In the genomic region with DNA sequence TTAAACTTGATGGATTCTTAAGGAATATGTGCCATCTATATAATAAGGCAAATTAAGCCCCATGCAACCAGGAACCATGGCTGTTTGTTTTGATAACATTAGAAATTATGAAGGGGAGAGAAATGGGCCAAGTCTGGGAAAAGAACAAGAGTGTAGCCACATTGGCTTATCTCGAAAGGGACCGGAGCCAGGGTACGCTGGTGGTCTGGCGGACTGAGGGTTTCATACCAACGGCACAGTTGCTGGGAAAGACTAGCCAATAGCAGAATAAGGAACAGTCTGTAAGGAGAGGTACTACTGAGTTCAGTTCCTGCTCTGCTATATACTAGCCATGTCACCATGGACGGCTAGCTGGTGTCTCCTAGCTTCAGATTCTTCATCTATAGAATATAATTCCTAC, we compare ENCODE assay signal across 15 mouse cellular contexts.
DNase-seq lines count a peak whose midpoint lies in the region; ATAC-seq and TF ChIP-seq lines count a peak whose summit lies in the region.
"Had no signal": no experiment of that assay in that cellular context is flagged by ENCODE, and none has a peak within 500 bp of the region (broad histone marks: within the 10 kb centered on the region; RNA-seq: fewer than 3 reads in every experiment).

No protein-coding gene starts in this region.

- no peak overlapping the region for H3K4me2 ChIP-seq in limb, embryonic 15.5 days
- no peak overlapping the region for H3K4me2 ChIP-seq in stomach, embryonic 16.5 days (ENCODE audit: low read depth, low read length)
- no peak overlapping the region for H3K4me2 ChIP-seq in midbrain, embryonic 16.5 days (ENCODE audit: low read length)
- H3K4me2 ChIP-seq: forebrain, embryonic 15.5 days; hindbrain, embryonic 12.5 days; liver, embryonic 13.5 days; neural tube, embryonic 13.5 days had no signal

- H3K4me1 ChIP-seq in heart, adult 2 months (ENCODE audit: control insufficient read depth, insufficient read depth, low read length) = peaks cover 8% of the 10 kb centered on the region
- H3K4me1 ChIP-seq in limb, embryonic 15.5 days = no peaks in the 10 kb centered on the region
- H3K4me1 ChIP-seq in limb, embryonic 10.5 days = peaks cover 22% of the 10 kb centered on the region
- peaks cover 4% of the 10 kb centered on the region; the same call in 1 of the 2 replicates for H3K4me1 ChIP-seq in stomach, embryonic 16.5 days (ENCODE audit: control insufficient read depth, insufficient read depth, low read length)
- H3K4me1 ChIP-seq in midbrain, embryonic 16.5 days (ENCODE audit: control insufficient read depth, insufficient read depth, low read length) = no peaks in the 10 kb centered on the region
- H3K4me1 ChIP-seq: liver, embryonic 13.5 days had no signal

- no peak overlapping the region for H3K4me3 ChIP-seq in heart, adult 2 months
- no peak overlapping the region for H3K4me3 ChIP-seq in limb, embryonic 15.5 days
- H3K4me3 ChIP-seq in limb, embryonic 10.5 days = no peak overlapping the region
- no peak overlapping the region for H3K4me3 ChIP-seq in stomach, embryonic 16.5 days (replicated peaks; ENCODE audit: low read length)
- H3K4me3 ChIP-seq in midbrain, embryonic 16.5 days (ENCODE audit: low read depth, low read length) = no peak overlapping the region
- H3K4me3 ChIP-seq: forebrain, embryonic 15.5 days; hindbrain, embryonic 12.5 days; liver, embryonic 13.5 days; neural tube, embryonic 13.5 days had no signal

- intact Hi-C loops in heart, adult 2 months (cut with DNase I) = no loop called here

- TF ChIP-seq EP300 in heart, adult 2 months (IDR thresholded peaks at IDR 0.05; ENCODE audit: insufficient read depth, low read depth, low read length) = no peak

- H3K9ac ChIP-seq in heart, adult 2 months (ENCODE audit: low read depth, low read length) = no peak overlapping the region
- H3K9ac ChIP-seq in limb, embryonic 15.5 days = no peak overlapping the region
- H3K9ac ChIP-seq in stomach, embryonic 16.5 days (ENCODE audit: low read length) = no peak overlapping the region
- no peak overlapping the region for H3K9ac ChIP-seq in midbrain, embryonic 16.5 days (ENCODE audit: low read depth, low read length)
- H3K9ac ChIP-seq: forebrain, embryonic 15.5 days; hindbrain, embryonic 12.5 days; liver, embryonic 13.5 days; neural tube, embryonic 13.5 days had no signal

- no peaks in the 10 kb centered on the region; the same call in 1 of the 2 replicates for H3K36me3 ChIP-seq in heart, adult 2 months (ENCODE audit: control insufficient read depth, insufficient read depth, low read length)
- no peaks in the 10 kb centered on the region for H3K36me3 ChIP-seq in limb, embryonic 15.5 days
- no peaks in the 10 kb centered on the region for H3K36me3 ChIP-seq in limb, embryonic 10.5 days
- no peaks in the 10 kb centered on the region for H3K36me3 ChIP-seq in stomach, embryonic 16.5 days (ENCODE audit: control insufficient read depth, insufficient read depth, low read length)
- H3K36me3 ChIP-seq in midbrain, embryonic 16.5 days (ENCODE audit: control insufficient read depth, insufficient read depth, low read length) = no peaks in the 10 kb centered on the region
- H3K36me3 ChIP-seq: forebrain, embryonic 15.5 days; hindbrain, embryonic 12.5 days; liver, embryonic 13.5 days; neural tube, embryonic 13.5 days had no signal

- no peaks in the 10 kb centered on the region for H3K27me3 ChIP-seq in heart, adult 2 months (ENCODE audit: control insufficient read depth, insufficient read depth, low read length)
- H3K27me3 ChIP-seq in limb, embryonic 15.5 days = no peaks in the 10 kb centered on the region
- H3K27me3 ChIP-seq in limb, embryonic 10.5 days (ENCODE audit: low read depth, poor library complexity, severe bottlenecking) = no peaks in the 10 kb centered on the region
- H3K27me3 ChIP-seq in stomach, embryonic 16.5 days (ENCODE audit: control insufficient read depth, insufficient read depth, low read length) = no peaks in the 10 kb centered on the region
- H3K27me3 ChIP-seq in midbrain, embryonic 16.5 days (ENCODE audit: control insufficient read depth, insufficient read depth, low read depth, low read length) = no peaks in the 10 kb centered on the region
- H3K27me3 ChIP-seq: forebrain, embryonic 15.5 days; hindbrain, embryonic 12.5 days; liver, embryonic 13.5 days; neural tube, embryonic 13.5 days had no signal

- no peaks in the 10 kb centered on the region for H3K79me2 ChIP-seq in heart, adult 2 months (replicated peaks; ENCODE audit: control insufficient read depth, insufficient read depth, low read length)

- no peaks in the 10 kb centered on the region for H3K9me3 ChIP-seq in limb, embryonic 15.5 days
- H3K9me3 ChIP-seq in limb, embryonic 10.5 days (replicated peaks) = no peaks in the 10 kb centered on the region
- no peaks in the 10 kb centered on the region for H3K9me3 ChIP-seq in stomach, embryonic 16.5 days (replicated peaks; ENCODE audit: control insufficient read depth, low read length)
- H3K9me3 ChIP-seq in midbrain, embryonic 16.5 days (replicated peaks; ENCODE audit: control insufficient read depth, low read length, poor library complexity, severe bottlenecking) = no peaks in the 10 kb centered on the region
- H3K9me3 ChIP-seq: forebrain, embryonic 15.5 days; hindbrain, embryonic 12.5 days; liver, embryonic 13.5 days; neural tube, embryonic 13.5 days had no signal

- peak overlapping the region; percentile 41 for H3K27ac ChIP-seq in heart, adult 2 months
- H3K27ac ChIP-seq in limb, embryonic 15.5 days = 0 out of 2 replicates have a peak overlapping the region, but pooled peaks have one; percentile 22
- H3K27ac ChIP-seq in limb, embryonic 10.5 days = no peak overlapping the region
- peak overlapping the region; percentile 16; the same call in 1 of the 2 replicates for H3K27ac ChIP-seq in stomach, embryonic 16.5 days (ENCODE audit: low read length)
- H3K27ac ChIP-seq in midbrain, embryonic 16.5 days (ENCODE audit: low read length) = no peak overlapping the region
- H3K27ac ChIP-seq: forebrain, embryonic 15.5 days; hindbrain, embryonic 12.5 days; liver, embryonic 13.5 days had no signal

- TF ChIP-seq POLR2A in heart, adult 2 months (IDR thresholded peaks at IDR 0.05; ENCODE audit: insufficient read depth, low read depth, low read length) = no peak

- no peak for DNase-seq in heart, adult 2 months
- DNase-seq in heart, adult 11 months = no peak
- DNase-seq in limb, embryonic 10.5 days (ENCODE audit: low spot score) = no peak
- DNase-seq in heart, postnatal 4 days = peak; percentile 30
- DNase-seq in urinary bladder, postnatal 25 days (ENCODE audit: low spot score) = no peak
- DNase-seq: cerebellum, adult 9-11 months; liver, embryonic 13.5 days; midbrain, embryonic 14.5 days; thymus, adult 18-20 months had no signal

- no peak for TF ChIP-seq CTCF in heart, adult 2 months (IDR thresholded peaks at IDR 0.05)

- 53% methylated on average over 6 of the region's 6 CpGs for WGBS in heart, adult 2 months
- 78% methylated on average over 6 of the region's 6 CpGs for WGBS in limb, embryonic 15.5 days
- 91% methylated on average over 6 of the region's 6 CpGs for WGBS in limb, embryonic 10.5 days
- WGBS in stomach, embryonic 16.5 days = 71% methylated on average over 6 of the region's 6 CpGs
- 90% methylated on average over 6 of the region's 6 CpGs for WGBS in midbrain, embryonic 16.5 days

- no peak for ATAC-seq in limb, embryonic 15.5 days (ENCODE audit: insufficient number of reproducible peaks, low FRiP score, low TSS enrichment, low read depth)
- ATAC-seq in stomach, embryonic 16.5 days (ENCODE audit: insufficient read depth, low FRiP score) = peak; percentile 19; the same call in 1 of the 2 replicates
- ATAC-seq in midbrain, embryonic 16.5 days = no peak

Comparison
In these comparisons a context has a peak if more than half of its experiments do, and no peak if none do; other contexts are left out.
1. H3K27ac ChIP-seq: peak in heart, adult 2 months (single experiment), limb, embryonic 15.5 days (single experiment) and stomach, embryonic 16.5 days (single experiment); none in limb, embryonic 10.5 days (single experiment) and midbrain, embryonic 16.5 days (single experiment).